Mouse (Mus musculus): ENCODE data around the gene Rps6ka3.

DNA sequence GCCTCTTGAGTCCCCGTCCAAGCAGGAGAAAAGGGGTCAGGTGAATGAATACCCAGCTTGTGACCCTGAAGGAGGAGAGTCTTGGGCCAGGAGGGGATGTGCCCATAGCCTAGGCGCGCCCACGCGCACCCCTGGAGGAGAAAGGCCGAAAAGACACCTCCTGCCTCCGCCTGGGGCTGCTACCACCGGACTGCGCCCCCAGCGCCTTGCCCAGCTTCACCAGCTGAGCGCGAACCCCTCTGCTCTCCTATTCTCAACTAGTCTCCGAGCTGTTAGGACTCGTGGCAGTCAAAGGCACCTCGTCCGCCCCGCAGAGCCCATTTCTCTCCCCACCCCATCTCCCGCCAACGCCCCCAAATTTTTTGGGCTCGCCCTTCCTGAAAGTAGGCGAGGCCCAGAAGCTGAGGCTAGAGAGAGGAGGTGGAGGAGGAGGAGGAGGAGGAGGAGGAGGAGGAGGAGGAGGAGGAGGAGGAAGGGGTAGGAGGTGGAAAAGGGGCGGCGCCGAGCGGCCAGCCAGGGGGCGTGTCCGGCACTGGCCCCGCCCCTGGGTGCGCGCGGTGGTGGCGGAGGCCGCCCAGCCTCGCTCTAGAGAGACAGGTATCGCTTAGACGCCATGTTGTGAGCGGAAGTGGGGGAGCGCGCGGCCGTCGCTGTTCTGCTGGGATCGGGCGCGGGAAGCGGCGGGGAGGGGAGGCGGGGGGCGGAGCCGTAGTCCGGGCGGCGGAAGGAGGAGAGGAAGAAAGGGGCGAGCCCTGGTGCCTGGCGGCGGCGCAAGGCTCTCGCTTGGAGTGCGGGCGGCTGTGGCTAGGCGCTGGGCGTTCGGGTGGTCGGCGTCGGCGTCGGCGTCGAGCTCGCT, 45.2 kb downstream of the Rps6ka3 start:
- no peak for TF ChIP-seq EP300 (IDR thresholded peaks at IDR 0.05; ENCODE audit: low read depth)
- TF ChIP-seq CTCF (IDR thresholded peaks at IDR 0.05; ENCODE audit: low read depth): peak; percentile 50
